Mouse (Mus musculus) thymus, adult 2 months (tissue): ENCODE results near the gene Glb1l.

Experiments
- CTCF ChIP-seq: fragments of 200-500 bp; IDR thresholded peaks from 2 replicates; pipeline ENCODE4 v1.5.1; 2012; ENCODE audit warnings: mild to moderate bottlenecking, control low read depth, low read length, moderate library complexity, borderline replicate concordance; ENCODE audit not compliant: control insufficient read depth, poor library complexity, insufficient read depth; ENCODE audit errors: extremely low read depth
- POLR2A ChIP-seq: fragments of 200-500 bp; IDR thresholded peaks from 2 replicates; pipeline ENCODE4 v1.6.1; 2012; ENCODE audit warnings: mild to moderate bottlenecking, low read length, control low read depth, moderate library complexity; ENCODE audit not compliant: control insufficient read depth, poor library complexity, insufficient read depth; ENCODE audit errors: extremely low read depth

GRCm38 (mm10) chr1:75221538-75221937 is 10.9 kb upstream of the Glb1l start:
- no peak for TF ChIP-seq POLR2A
- TF ChIP-seq CTCF = no peak
